Mouse (Mus musculus) embryonic facial prominence, embryonic 14.5 days (tissue): Measurements from ENCODE around the gene Kif6. TPM values are rescaled to one million over a fixed set of nuclear protein-coding genes. Genes with fewer than 3 reads are reported as not detected.

Source experiments
- ATAC-seq: fragments of 200-750 bp; cut with Nextera tagmentation; 2 replicates; pipeline ENCODE4 v1.8.0; 2017; ENCODE audit warnings: low read depth, moderate number of reproducible peaks, moderate TSS enrichment
- DNase-seq: peaks from one replicate; pipeline ENCODE4 v3.0.0-alpha.2; 2015; ENCODE audit warnings: low spot score
- H3K27ac ChIP-seq: fragments of 300-500 bp; sonication (generic); replicated peaks from 2 replicates; pipeline ENCODE4 v1.5.1; 2014; ENCODE audit warnings: low read depth, mild to moderate bottlenecking, low read length, moderate library complexity
- H3K27me3 ChIP-seq: fragments of 300-500 bp; sonication (generic); replicated peaks from 2 replicates; pipeline ENCODE4 v1.6.1; 2014; ENCODE audit warnings: low read length; ENCODE audit not compliant: control insufficient read depth, insufficient read depth
- H3K36me3 ChIP-seq: fragments of 300-500 bp; sonication (generic); 2 replicates; pipeline ENCODE4 v1.6.1; 2014; ENCODE audit warnings: low read length, mixed read lengths; ENCODE audit not compliant: control insufficient read depth, insufficient read depth
- H3K4me1 ChIP-seq: fragments of 300-500 bp; sonication (generic); 2 replicates; pipeline ENCODE4 v1.6.1; 2014; ENCODE audit warnings: antibody characterized with exemption, low read length; ENCODE audit not compliant: control insufficient read depth, insufficient read depth
- H3K4me2 ChIP-seq: fragments of 300-500 bp; sonication (generic); 2 replicates; pipeline ENCODE4 v1.6.1; 2014; ENCODE audit warnings: low read depth, mild to moderate bottlenecking, low read length, moderate library complexity, mixed read lengths
- H3K4me3 ChIP-seq: fragments of 300-500 bp; sonication (generic); 2 replicates; pipeline ENCODE4 v1.5.1; 2014; ENCODE audit warnings: low read depth, mild to moderate bottlenecking, low read length
- H3K9ac ChIP-seq: fragments of 300-500 bp; sonication (generic); 2 replicates; pipeline ENCODE4 v1.6.1; 2014; ENCODE audit warnings: low read depth, mild to moderate bottlenecking, low read length, moderate library complexity, mixed read lengths
- H3K9me3 ChIP-seq: fragments of 300-500 bp; sonication (generic); 2 replicates; pipeline ENCODE4 v1.6.1; 2016; ENCODE audit warnings: low read length; ENCODE audit not compliant: control insufficient read depth
- WGBS: fragments of 180-500 bp; shearing (Covaris S2); extraction: QIAGEN DNeasy Blood & Tissue Kit; methylation state at CpG from one replicate; pipeline ENCODE4 v1.1.7; 2014; 5-methylcytosine and 5-hydroxymethylcytosine counted together
- polyA plus RNA-seq: library from polyadenylated mRNA; unstranded; fragments of >200 nt; fragmentation: Nextera tagmentation; extraction: Ambion mirVana; gene quantifications from 2 replicates; pipeline ENCODE4 v1.2.1, GENCODE M21; 2014

The Kif6 gene
- polyA plus RNA-seq, 1 experiment from 2014 or later: 2.1 TPM

DNA sequence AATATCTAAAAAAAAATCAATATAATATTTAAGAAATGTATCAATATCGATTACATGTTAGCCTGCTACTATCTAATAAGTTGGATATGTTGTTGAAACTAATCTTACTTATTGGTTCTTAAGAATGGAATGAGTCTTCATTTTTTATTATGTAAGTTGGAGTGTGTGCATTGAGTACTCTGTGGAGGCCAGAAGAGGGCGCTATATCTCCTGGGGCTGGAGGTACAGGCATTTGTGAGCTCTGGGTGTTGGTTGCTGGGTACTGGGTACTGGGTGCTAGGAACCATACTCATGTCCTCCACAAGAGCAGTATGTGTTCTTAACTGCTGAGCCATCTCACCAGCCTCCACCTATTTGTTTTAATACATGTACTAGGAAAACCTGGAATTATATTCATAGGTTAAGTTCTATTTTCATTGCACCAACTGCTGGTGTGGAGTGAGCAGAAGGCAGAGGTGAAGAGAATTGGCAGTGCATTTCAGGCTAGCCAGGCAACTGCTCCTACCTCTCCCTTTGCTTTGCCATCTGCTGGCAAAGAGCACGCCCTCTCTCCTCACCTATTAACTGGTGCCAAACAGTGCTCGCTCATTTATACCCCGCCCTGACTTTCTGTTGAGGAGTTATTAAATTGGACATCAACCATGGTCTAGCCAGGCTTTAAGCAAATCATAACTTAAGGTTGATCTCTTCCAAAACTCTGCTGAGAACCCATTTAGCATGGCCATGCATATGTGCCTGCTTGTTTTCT, 199.1 kb downstream of the Kif6 start:
- H3K9ac ChIP-seq: no peak overlapping the region
- no peak for DNase-seq
- no peaks in the 10 kb centered on the region for H3K36me3 ChIP-seq
- H3K4me1 ChIP-seq: peaks cover 13% of the 10 kb centered on the region; the same call in 1 of the 2 replicates
- H3K4me3 ChIP-seq: no peak overlapping the region
- 83% methylated on average over 5 of the region's 5 CpGs for WGBS
- no peaks in the 10 kb centered on the region for H3K9me3 ChIP-seq
- no peak overlapping the region for H3K27ac ChIP-seq
- no peak overlapping the region for H3K4me2 ChIP-seq
- no peak for ATAC-seq
- H3K27me3 ChIP-seq: no peaks in the 10 kb centered on the region

- Histone ChIP-seq H3K4me1 (peaks cover 11% of the 10 kb centered on the region; the same call in 1 of the 2 replicates), H3K9ac (no peak overlapping the region), H3K36me3 (no peaks in the 10 kb centered on the region), H3K27me3 (no peaks in the 10 kb centered on the region), H3K27ac (no peak overlapping the region), H3K4me2 (no peak overlapping the region; the same call in 1 of the 2 replicates), H3K4me3 (no peak overlapping the region), H3K9me3 (no peaks in the 10 kb centered on the region)
- WGBS: 13% methylated on average over 5 of the region's 5 CpGs
- peak; percentile 53; the same call in 1 of the 2 replicates for ATAC-seq
- peak; percentile 35 for DNase-seq
Measured at GRCm38 (mm10) chr17:49816067-49816565, 201.2 kb downstream of the Kif6 start.

GRCm38 (mm10) chr17:49816703-49817102, 201.8 kb downstream of the Kif6 start:
- 22% methylated on average over 5 of the region's 5 CpGs for whole genome bisulfite sequencing
- Histone ChIP-seq H3K27ac (no peak overlapping the region), H3K27me3 (no peaks in the 10 kb centered on the region), H3K9ac (no peak overlapping the region), H3K4me2 (no peak overlapping the region), H3K36me3 (no peaks in the 10 kb centered on the region), H3K9me3 (no peaks in the 10 kb centered on the region), H3K4me3 (no peak overlapping the region), H3K4me1 (peaks cover 11% of the 10 kb centered on the region; the same call in 1 of the 2 replicates)
- ATAC-seq (peak; percentile 83; the same call in 1 of the 2 replicates), DNase-seq (peak; percentile 59)

- Histone ChIP-seq H3K9ac (no peak overlapping the region), H3K4me1 (peaks cover 11% of the 10 kb centered on the region; the same call in 1 of the 2 replicates), H3K36me3 (no peaks in the 10 kb centered on the region), H3K4me3 (no peak overlapping the region), H3K4me2 (no peak overlapping the region), H3K27ac (no peak overlapping the region), H3K9me3 (no peaks in the 10 kb centered on the region), H3K27me3 (no peaks in the 10 kb centered on the region)
- 76% methylated on average over 4 of the region's 4 CpGs for WGBS
- DNase-seq (no peak), ATAC-seq (no peak)
Measured at GRCm38 (mm10) chr17:49820203-49820602, 205.3 kb downstream of the Kif6 start.

GRCm38 (mm10) chr17:49824142-49824840, 209.4 kb downstream of the Kif6 start:
- H3K9me3 ChIP-seq: no peaks in the 10 kb centered on the region
- H3K4me2 ChIP-seq: no peak overlapping the region
- DNase-seq (no peak), ATAC-seq (no peak)
- H3K36me3 ChIP-seq: no peaks in the 10 kb centered on the region
- 46% methylated on average over 6 of the region's 6 CpGs for WGBS
- H3K9ac ChIP-seq: no peak overlapping the region
- H3K27ac ChIP-seq: no peak overlapping the region
- H3K4me3 ChIP-seq: no peak overlapping the region
- no peaks in the 10 kb centered on the region for H3K27me3 ChIP-seq
- H3K4me1 ChIP-seq: no peaks in the 10 kb centered on the region

DNA sequence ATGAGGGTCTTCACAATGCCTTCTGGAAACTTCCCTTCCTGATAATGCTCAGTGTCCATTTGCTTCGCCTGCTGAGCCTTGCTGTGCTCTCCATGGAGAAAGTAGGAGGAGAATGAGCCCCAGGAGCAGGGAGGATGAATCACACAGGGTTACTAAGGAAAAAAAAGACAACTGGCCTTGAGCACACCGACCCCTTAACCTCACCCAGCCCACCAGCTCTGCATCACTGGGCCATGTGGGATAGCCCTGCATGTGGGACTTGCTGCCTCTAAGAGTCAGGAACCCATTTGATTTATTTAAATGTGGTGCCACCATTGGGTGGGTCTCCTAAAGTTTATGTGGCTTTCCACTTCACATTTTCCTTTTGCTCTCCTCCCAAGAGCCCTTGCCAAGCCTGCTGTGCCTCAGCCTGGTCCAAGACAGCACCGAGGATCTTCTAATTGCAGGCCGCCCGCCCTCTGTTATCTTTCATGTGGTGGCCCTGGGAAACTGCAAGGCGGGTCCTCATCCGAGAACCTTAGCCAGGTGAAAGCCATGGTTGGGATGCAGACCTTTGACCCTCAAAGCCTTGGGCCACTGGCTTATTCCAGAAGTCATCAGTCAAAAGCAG, 210.0 kb downstream of the Kif6 start:
- Histone ChIP-seq H3K9me3 (no peaks in the 10 kb centered on the region), H3K4me1 (no peaks in the 10 kb centered on the region), H3K36me3 (no peaks in the 10 kb centered on the region), H3K9ac (no peak overlapping the region), H3K27ac (no peak overlapping the region), H3K27me3 (no peaks in the 10 kb centered on the region), H3K4me3 (no peak overlapping the region), H3K4me2 (no peak overlapping the region)
- DNase-seq (no peak), ATAC-seq (no peak)
- 80% methylated on average over 7 of the region's 7 CpGs for WGBS

GRCm38 (mm10) chr17:49825831-49826230, 210.9 kb downstream of the Kif6 start:
- WGBS: 88% methylated on average over 5 of the region's 5 CpGs

DNA sequence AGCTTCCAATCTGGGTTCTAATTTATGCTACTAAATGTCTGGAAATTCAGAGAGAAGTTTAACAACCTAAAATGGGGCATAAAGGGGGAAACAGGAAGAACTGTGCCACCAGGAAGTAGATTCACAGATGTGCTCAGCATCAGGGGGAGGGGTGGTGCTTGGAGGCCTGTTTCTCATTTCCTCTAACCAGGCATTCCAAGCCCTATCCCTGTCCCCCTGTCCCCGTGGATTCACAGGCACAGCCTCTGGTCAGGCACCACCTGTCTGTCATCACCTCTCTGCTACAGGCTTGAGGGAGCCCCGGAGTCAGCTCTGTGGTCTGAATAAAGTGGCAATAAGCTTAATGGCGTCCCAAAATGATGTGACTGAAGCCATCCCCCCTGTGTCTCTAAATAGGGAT, 216.8 kb downstream of the Kif6 start:
- no peak for ATAC-seq
- DNase-seq: peak; percentile 23
- Histone ChIP-seq H3K36me3 (no peaks in the 10 kb centered on the region), H3K4me1 (no peaks in the 10 kb centered on the region), H3K9ac (no peak overlapping the region), H3K9me3 (no peaks in the 10 kb centered on the region), H3K4me3 (no peak overlapping the region), H3K27me3 (no peaks in the 10 kb centered on the region), H3K4me2 (no peak overlapping the region), H3K27ac (no peak overlapping the region)
- whole genome bisulfite sequencing: 26% methylated on average over 3 of the region's 3 CpGs

More at GRCm38 (mm10) chr17:49825831-49826230, 210.9 kb downstream of the Kif6 start:
- no peaks in the 10 kb centered on the region for H3K4me1 ChIP-seq
- H3K4me2 ChIP-seq: no peak overlapping the region
- ATAC-seq (no peak), DNase-seq (peak; percentile 22)
- H3K27ac ChIP-seq: no peak overlapping the region
- no peak overlapping the region for H3K9ac ChIP-seq
- H3K9me3 ChIP-seq: no peaks in the 10 kb centered on the region
- H3K4me3 ChIP-seq: no peak overlapping the region
- H3K36me3 ChIP-seq: no peaks in the 10 kb centered on the region
- no peaks in the 10 kb centered on the region for H3K27me3 ChIP-seq
